Mouse (Mus musculus): ENCODE results near the gene Rae1.

DNA sequence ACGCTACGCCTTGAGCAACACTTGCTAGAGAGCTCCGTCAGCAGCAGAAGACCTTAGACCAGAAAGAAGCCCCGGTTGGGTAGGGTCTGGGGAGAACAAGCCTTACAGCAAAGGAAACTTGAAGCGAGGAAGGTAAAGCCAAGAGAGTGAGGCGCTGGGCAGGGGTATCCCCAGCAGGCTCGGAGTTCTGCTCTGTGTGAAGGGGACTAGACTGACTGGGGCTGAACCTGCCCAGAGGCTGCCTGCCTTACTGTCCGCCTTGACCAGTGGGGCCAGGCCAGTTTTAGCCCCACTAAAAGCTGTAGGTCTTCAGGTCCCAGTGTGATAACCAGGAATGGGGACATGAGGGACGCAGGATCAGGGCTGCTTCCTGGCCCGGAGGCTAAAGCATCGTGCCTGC is 20.5 kb downstream of the Rae1 start, which contains the start of gene Rbm38:
- TF ChIP-seq CTCF (conservative IDR thresholded peaks at IDR 0.05; ENCODE audit: low read length) (no peak), NANOG (IDR thresholded peaks at IDR 0.05; ENCODE audit: borderline replicate concordance, low read length) (no peak)
